Mouse (Mus musculus) bone marrow macrophage, adult 2 months (primary cell): ENCODE results near the gene Galnt6.

Experiments
- CTCF ChIP-seq: IDR thresholded peaks from 2 replicates; pipeline ENCODE4 v1.5.1; 2012; ENCODE audit warnings: low read depth, mild to moderate bottlenecking, low read length, moderate library complexity
- POLR2A ChIP-seq: IDR thresholded peaks from 2 replicates; pipeline ENCODE4 v1.6.1; 2012; ENCODE audit warnings: mild to moderate bottlenecking, low read depth, low read length, borderline replicate concordance

DNA sequence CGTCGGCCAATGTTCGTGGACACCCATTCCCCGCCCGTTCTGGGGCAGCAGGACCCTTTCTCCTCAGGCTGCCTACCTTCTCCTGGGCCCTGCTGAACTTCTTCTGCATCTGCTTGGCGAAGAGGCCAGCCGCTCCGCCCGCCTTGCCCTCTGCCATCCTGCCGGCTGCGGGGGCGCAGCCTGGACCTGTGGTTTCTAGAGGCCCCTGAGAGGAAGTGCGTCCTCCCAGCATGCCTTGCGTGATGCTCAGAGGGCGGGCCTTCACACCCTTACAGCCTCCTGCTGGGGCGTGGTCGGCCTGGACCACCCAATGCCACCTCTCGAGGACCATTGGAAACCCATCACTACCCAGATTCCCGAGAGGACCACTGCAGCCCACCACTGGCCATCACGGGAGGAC is 59.8 kb downstream of the Galnt6 start, which contains the start of gene Bin2:
- no peak for TF ChIP-seq CTCF
- peak; percentile 77; the same call in 1 of the 2 replicates for TF ChIP-seq POLR2A
